Mouse (Mus musculus) C2C12 (cell line): ENCODE measurements around the gene Ap5m1.

Source experiments
- CTCF ChIP-seq: IDR thresholded peaks from one replicate; pipeline ENCODE4 v1.5.1; 2011; ENCODE audit not compliant: control insufficient read depth, insufficient read depth, insufficient read length
- FOSL1 ChIP-seq: IDR thresholded peaks from one replicate; pipeline ENCODE4 v1.8.0; 2011; ENCODE audit warnings: mild to moderate bottlenecking, low read length; ENCODE audit not compliant: poor library complexity, insufficient read depth, severe bottlenecking
- MAX ChIP-seq: IDR thresholded peaks from one replicate; pipeline ENCODE4 v1.6.1; 2011; ENCODE audit warnings: mild to moderate bottlenecking, control low read depth
- USF1 ChIP-seq: IDR thresholded peaks from one replicate; pipeline ENCODE4 v1.6.1; 2011; ENCODE audit warnings: low read depth, mild to moderate bottlenecking, control low read depth, moderate library complexity

DNA sequence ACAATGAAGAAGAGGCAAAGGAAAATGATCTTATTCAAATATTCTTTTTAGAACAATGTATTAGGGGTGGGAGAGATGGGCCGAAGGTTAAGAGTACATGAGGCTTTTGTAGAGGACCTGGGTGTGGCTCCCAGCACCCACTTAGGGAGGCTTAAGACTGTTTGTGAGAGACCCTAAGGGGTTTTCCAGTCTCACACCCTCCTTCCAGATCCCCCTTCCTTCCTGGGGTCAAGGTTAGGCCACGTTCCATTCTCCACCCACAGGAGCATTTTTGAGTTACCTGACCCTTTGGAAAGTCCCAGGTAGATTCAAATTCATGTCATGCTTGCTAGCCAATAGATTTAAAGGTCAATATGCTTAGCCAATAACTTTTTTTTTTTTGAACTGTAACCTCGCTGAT, 66.5 kb downstream of the Ap5m1 start:
- TF ChIP-seq CTCF (no peak), USF1 (no peak), MAX (no peak), FOSL1 (no peak)
